Mouse (Mus musculus) thymus, adult 2 months (tissue): ENCODE results near the gene Wdr13.

Experiments used
- CTCF ChIP-seq: fragments of 200-500 bp; IDR thresholded peaks from 2 replicates; pipeline ENCODE4 v1.5.1; 2012; ENCODE audit warnings: mild to moderate bottlenecking, control low read depth, low read length, moderate library complexity, borderline replicate concordance; ENCODE audit not compliant: control insufficient read depth, poor library complexity, insufficient read depth; ENCODE audit errors: extremely low read depth
- POLR2A ChIP-seq: fragments of 200-500 bp; IDR thresholded peaks from 2 replicates; pipeline ENCODE4 v1.6.1; 2012; ENCODE audit warnings: mild to moderate bottlenecking, low read length, control low read depth, moderate library complexity; ENCODE audit not compliant: control insufficient read depth, poor library complexity, insufficient read depth; ENCODE audit errors: extremely low read depth

DNA sequence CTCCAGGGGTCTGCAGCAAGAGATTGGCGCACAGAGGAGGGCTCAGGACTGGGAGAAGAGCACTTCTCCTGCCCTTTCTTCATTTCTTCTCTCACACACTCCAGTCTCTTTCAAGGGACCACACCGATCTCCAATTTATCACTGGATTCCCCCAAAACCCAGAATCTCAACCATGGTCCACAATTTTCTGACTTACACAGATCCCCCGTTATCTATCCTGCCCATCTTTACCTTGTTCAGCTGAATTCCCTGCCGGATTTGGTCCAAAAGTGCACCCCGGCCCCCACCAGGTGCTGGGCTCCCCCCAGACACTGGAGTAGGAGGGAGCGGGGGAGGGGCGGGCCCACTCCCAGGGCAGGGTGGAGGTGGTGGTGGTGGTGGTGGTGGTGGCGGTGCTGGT lies 47.1 kb downstream of the Wdr13 start:
- TF ChIP-seq POLR2A = no peak
- TF ChIP-seq CTCF = no peak
